Mouse (Mus musculus): ENCODE data around the gene Tssk6.
"Not testable (repeated sequence)": the region's sequence is repeated elsewhere in the genome, so short reads cannot be mapped to it uniquely, and the experiment has no call there.

Tssk6 gene

GRCm38 (mm10) chr8:69919876-69920662 lies 18.1 kb downstream of the Tssk6 start:
- no peaks in the 10 kb centered on the region for H3K27me3 ChIP-seq (ENCODE audit: control insufficient read depth, insufficient read depth, low read length, poor library complexity, severe bottlenecking)
- H3K36me3 ChIP-seq (ENCODE audit: control insufficient read depth, insufficient read depth, low read length, poor library complexity, severe bottlenecking) = no peaks in the 10 kb centered on the region; the same call in none of the 2 replicates
- peak; percentile 97 for DNase-seq (ENCODE audit: low read depth, low spot score)

GRCm38 (mm10) chr8:69921141-69921540 lies 19.2 kb downstream of the Tssk6 start:
- no peaks in the 10 kb centered on the region; the same call in none of the 2 replicates for H3K36me3 ChIP-seq (ENCODE audit: control insufficient read depth, insufficient read depth, low read length, poor library complexity, severe bottlenecking)
- no peak for DNase-seq (ENCODE audit: low read depth, low spot score)
- no peaks in the 10 kb centered on the region for H3K27me3 ChIP-seq (ENCODE audit: control insufficient read depth, insufficient read depth, low read length, poor library complexity, severe bottlenecking)

- peaks cover 1% of the 10 kb centered on the region for H3K36me3 ChIP-seq (ENCODE audit: control insufficient read depth, insufficient read depth, low read length, poor library complexity, severe bottlenecking)
- no peak for DNase-seq (ENCODE audit: low read depth, low spot score)
- H3K27me3 ChIP-seq (ENCODE audit: control insufficient read depth, insufficient read depth, low read length, poor library complexity, severe bottlenecking) = no peaks in the 10 kb centered on the region
These were observed 22.0 kb downstream of the Tssk6 start for GRCm38 (mm10) chr8:69923986-69924385.

DNA sequence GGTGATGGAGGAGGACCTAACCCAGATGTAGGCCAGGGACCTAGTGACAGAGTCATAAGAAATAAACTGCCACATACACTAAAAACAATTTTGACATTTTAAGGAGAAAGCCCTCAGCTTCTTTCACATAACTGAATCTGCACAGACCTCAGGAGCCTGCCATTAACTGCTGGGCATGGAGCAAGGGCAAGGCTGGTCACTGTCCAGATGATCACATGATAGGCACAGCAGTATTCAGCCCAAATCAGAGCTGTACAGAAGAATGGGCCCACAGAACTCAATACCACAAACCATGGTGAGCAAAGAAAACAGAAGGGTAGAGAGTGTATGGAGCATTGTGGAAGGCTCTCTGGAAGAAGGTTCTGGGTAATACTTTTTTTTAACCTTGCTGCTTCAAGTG lies 24.9 kb downstream of the Tssk6 start:
- peaks cover 1% of the 10 kb centered on the region; the same call in 1 of the 2 replicates for H3K36me3 ChIP-seq (ENCODE audit: control insufficient read depth, insufficient read depth, low read length, poor library complexity, severe bottlenecking)
- no peak for DNase-seq (ENCODE audit: low read depth, low spot score)
- no peaks in the 10 kb centered on the region for H3K27me3 ChIP-seq (ENCODE audit: control insufficient read depth, insufficient read depth, low read length, poor library complexity, severe bottlenecking)

DNA sequence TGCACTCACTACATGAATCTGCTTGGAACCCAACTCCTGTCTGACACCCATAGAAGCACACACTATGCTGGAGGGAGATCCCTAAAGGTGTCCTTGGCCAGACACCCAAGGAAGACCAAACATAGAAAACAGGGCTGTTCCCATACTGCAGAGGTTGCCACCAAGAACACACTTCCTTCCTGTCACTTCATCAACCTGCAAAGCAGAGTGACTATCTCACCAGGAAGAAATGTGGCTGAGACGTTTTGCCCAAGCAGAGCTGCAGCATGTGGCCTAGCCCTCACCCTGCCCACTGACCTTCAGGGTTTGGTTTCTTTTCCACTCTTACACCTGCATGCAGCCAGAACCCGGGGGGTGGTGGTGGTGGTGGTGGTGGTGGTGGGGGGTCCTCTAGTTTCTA lies 31.8 kb downstream of the Tssk6 start:
- no peak for DNase-seq (ENCODE audit: low read depth, low spot score)
- H3K36me3 ChIP-seq (ENCODE audit: control insufficient read depth, insufficient read depth, low read length, poor library complexity, severe bottlenecking) = peaks cover 8% of the 10 kb centered on the region; the same call in 1 of the 2 replicates
- H3K27me3 ChIP-seq (ENCODE audit: control insufficient read depth, insufficient read depth, low read length, poor library complexity, severe bottlenecking) = no peaks in the 10 kb centered on the region

- H3K36me3 ChIP-seq (ENCODE audit: control insufficient read depth, insufficient read depth, low read length, poor library complexity, severe bottlenecking) = peaks cover 8% of the 10 kb centered on the region; the same call in 1 of the 2 replicates
- H3K27me3 ChIP-seq (ENCODE audit: control insufficient read depth, insufficient read depth, low read length, poor library complexity, severe bottlenecking) = no peaks in the 10 kb centered on the region
- DNase-seq (ENCODE audit: low read depth, low spot score) = no peak
These were observed 32.6 kb downstream of the Tssk6 start for GRCm38 (mm10) chr8:69934582-69934981.

- no peak for DNase-seq (ENCODE audit: low read depth, low spot score)
- no peaks in the 10 kb centered on the region for H3K27me3 ChIP-seq (ENCODE audit: control insufficient read depth, insufficient read depth, low read length, poor library complexity, severe bottlenecking)
- H3K36me3 ChIP-seq (ENCODE audit: control insufficient read depth, insufficient read depth, low read length, poor library complexity, severe bottlenecking) = peaks cover 8% of the 10 kb centered on the region; the same call in 1 of the 2 replicates
These were observed 33.4 kb downstream of the Tssk6 start for GRCm38 (mm10) chr8:69935431-69935830.

DNA sequence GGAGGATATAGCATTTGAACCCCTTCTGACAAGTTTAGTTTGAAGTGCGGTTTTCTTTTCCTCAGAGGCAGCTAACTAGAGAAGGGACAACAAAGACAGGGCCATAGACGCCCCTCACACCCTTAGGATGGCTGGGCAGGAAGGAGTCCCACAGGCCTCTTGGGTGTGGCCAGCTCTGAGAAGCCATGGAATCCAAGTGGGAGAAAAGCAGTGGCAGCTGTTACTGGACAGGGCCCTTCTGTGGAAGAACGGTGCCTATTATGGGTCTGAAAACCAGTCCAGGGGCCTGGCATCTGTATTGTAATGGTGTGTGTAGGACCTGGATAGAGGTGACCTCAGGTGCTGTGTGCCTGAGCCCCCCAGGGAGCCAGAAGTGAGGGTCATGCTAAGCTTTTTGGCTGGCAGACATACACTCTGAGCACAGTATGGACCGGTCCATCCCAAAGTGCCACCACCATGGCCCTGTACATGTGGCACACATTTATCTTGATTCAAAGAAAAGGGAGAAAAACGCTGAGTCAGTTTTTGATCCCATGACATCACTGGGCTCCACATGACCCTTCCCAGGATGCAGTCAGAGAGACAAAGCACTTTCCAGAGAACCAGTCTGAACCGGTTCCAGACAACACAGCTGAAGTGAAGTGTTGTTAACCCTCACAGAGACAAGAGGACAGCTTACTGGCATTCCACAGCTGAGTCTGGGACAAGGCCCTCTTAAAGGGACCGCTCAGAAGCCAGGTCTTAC lies 34.2 kb downstream of the Tssk6 start:
- H3K36me3 ChIP-seq (ENCODE audit: control insufficient read depth, insufficient read depth, low read length, poor library complexity, severe bottlenecking) = peaks cover 8% of the 10 kb centered on the region; the same call in 1 of the 2 replicates
- no peak for DNase-seq (ENCODE audit: low read depth, low spot score)
- H3K27me3 ChIP-seq (ENCODE audit: control insufficient read depth, insufficient read depth, low read length, poor library complexity, severe bottlenecking) = no peaks in the 10 kb centered on the region

DNA sequence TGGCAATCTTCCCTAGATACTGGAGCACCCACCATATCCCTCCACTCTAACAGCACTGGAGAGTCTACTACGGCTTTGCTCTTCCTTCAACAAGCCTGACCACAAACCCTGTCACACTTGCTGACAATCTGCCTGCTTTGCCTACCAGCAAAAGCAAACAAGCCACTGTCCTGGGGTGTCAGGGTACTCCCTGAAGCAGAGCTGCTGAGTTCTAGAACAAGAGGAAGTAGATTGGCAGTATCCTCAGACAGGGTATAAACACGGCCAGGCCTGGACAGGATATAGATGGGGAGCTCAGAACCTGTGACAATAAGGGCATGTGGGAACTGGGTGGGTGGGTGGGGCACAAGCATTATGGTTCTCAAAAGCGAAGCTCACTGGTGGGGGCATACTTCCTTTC lies 35.5 kb downstream of the Tssk6 start:
- no peaks in the 10 kb centered on the region for H3K27me3 ChIP-seq (ENCODE audit: control insufficient read depth, insufficient read depth, low read length, poor library complexity, severe bottlenecking)
- peaks cover 8% of the 10 kb centered on the region; the same call in 1 of the 2 replicates for H3K36me3 ChIP-seq (ENCODE audit: control insufficient read depth, insufficient read depth, low read length, poor library complexity, severe bottlenecking)
- peak; percentile 64 for DNase-seq (ENCODE audit: low read depth, low spot score)

- peaks cover 8% of the 10 kb centered on the region; the same call in 1 of the 2 replicates for H3K36me3 ChIP-seq (ENCODE audit: control insufficient read depth, insufficient read depth, low read length, poor library complexity, severe bottlenecking)
- no peak for DNase-seq (ENCODE audit: low read depth, low spot score)
These were observed 36.4 kb downstream of the Tssk6 start for GRCm38 (mm10) chr8:69938245-69938982.

GRCm38 (mm10) chr8:69939633-69940032 lies 37.6 kb downstream of the Tssk6 start:
- DNase-seq (ENCODE audit: low read depth, low spot score) = no peak
- H3K36me3 ChIP-seq (ENCODE audit: control insufficient read depth, insufficient read depth, low read length, poor library complexity, severe bottlenecking) = peaks cover 2% of the 10 kb centered on the region; the same call in 1 of the 2 replicates
- no peaks in the 10 kb centered on the region for H3K27me3 ChIP-seq (ENCODE audit: control insufficient read depth, insufficient read depth, low read length, poor library complexity, severe bottlenecking)

More at GRCm38 (mm10) chr8:69938245-69938982, 36.4 kb downstream of the Tssk6 start:
- no peaks in the 10 kb centered on the region for H3K27me3 ChIP-seq (ENCODE audit: control insufficient read depth, insufficient read depth, low read length, poor library complexity, severe bottlenecking)

- H3K36me3 ChIP-seq (ENCODE audit: control insufficient read depth, insufficient read depth, low read length, poor library complexity, severe bottlenecking) = peaks cover 1% of the 10 kb centered on the region; the same call in 1 of the 2 replicates
- no peaks in the 10 kb centered on the region for H3K27me3 ChIP-seq (ENCODE audit: control insufficient read depth, insufficient read depth, low read length, poor library complexity, severe bottlenecking)
- DNase-seq (ENCODE audit: low read depth, low spot score) = no peak
These were observed 38.4 kb downstream of the Tssk6 start for GRCm38 (mm10) chr8:69940386-69940785.

DNA sequence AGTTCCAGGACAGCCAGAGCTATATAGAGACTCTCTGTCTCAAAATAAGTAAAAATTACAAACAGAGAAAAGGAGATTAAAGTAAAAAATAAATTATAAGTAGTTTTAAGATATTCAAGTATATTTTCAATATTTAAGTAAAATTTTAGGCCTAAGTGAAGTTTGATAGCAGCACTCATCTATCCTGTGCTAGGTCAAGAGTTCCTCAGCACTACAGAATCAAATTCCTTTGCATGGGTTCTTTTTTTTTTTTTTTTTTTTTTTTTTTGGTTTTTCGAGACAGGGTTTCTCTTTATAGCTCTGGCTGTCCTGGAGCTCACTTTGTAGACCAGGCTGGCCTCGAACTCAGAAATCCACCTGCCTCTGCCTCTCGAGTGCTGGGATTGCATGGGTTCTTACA lies 40.5 kb downstream of the Tssk6 start:
- DNase-seq (ENCODE audit: low read depth, low spot score); H3K36me3 ChIP-seq (ENCODE audit: control insufficient read depth, insufficient read depth, low read length, poor library complexity, severe bottlenecking); H3K27me3 ChIP-seq (ENCODE audit: control insufficient read depth, insufficient read depth, low read length, poor library complexity, severe bottlenecking): not testable (repeated sequence)

DNA sequence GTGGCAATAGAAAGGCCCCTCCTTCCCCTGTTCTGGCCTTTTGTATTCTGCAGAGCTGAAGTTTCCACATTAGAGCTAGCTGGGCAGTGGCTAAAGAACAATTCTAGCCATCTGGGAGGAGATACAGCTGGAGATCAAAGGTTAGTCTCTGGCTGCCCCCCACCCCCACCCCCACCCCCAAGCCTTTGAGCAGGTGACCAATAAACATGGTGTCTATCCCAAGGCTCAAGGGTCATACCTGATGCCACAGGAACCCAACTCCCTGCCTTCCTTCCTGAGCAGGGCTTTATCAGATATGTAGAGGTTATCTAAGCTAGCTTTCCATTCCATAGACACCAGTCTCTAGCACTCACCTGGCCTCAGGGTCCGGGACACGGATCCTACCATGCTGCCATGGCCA lies 48.3 kb downstream of the Tssk6 start:
- H3K27me3 ChIP-seq (ENCODE audit: control insufficient read depth, insufficient read depth, low read length, poor library complexity, severe bottlenecking) = no peaks in the 10 kb centered on the region
- DNase-seq (ENCODE audit: low read depth, low spot score) = no peak
- peaks cover 2% of the 10 kb centered on the region; the same call in 1 of the 2 replicates for H3K36me3 ChIP-seq (ENCODE audit: control insufficient read depth, insufficient read depth, low read length, poor library complexity, severe bottlenecking)
